Mouse (Mus musculus) cerebellum, adult 8-10 months (tissue): ENCODE data around the gene Tlr9.

Source experiments
- DNase-seq: peaks from one replicate; pipeline ENCODE4 v3.0.0; 2022

The Tlr9 gene

GRCm38 (mm10) chr9:106205713-106206290 is 16.6 kb upstream of the Tlr9 start:
- peak; percentile 29 for DNase-seq

- peak; percentile 16 for DNase-seq
Measured at GRCm38 (mm10) chr9:106206515-106206914, 15.9 kb upstream of the Tlr9 start.

DNA sequence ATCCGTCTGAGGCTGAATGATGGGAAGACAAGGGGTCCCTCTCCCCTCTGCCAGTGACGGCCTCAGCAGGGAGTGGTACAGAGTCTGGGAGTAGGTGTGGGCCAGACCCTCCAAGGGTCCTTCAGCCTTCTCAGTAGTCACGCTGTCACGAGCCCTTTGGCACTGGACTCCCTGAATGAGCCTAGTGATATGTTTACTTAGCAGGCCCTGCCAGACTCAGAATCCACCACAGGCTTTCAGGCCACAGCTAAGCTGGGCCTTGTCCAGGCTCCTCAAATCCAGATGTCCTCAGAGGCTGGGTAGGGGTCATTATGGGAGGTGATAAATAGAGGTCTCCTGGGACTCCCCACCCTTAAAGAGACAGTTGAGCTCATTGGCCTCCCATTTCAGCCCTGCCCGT is 14.2 kb upstream of the Tlr9 start:
- no peak for DNase-seq

DNA sequence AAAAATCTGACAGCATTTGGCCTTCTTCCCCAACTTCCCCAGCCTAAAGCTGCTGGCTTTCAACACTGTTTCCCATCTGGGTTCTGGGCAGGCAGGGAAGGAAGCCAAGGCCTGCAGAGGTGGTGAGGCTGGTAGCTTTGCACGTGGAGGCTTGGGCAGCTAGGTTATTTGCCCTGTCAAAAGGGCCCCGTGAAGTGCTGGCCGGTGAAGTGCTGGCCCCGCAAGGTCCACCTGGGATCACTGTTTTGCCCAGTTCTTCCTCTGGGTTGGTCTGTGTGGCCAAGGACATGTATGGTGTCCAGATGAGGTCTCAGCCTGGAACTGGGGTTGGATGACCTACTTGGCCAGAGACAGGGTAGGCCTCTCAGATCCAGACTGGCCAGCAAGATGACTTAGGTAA is 12.4 kb upstream of the Tlr9 start:
- no peak for DNase-seq

GRCm38 (mm10) chr9:106210853-106211609 is 11.4 kb upstream of the Tlr9 start:
- no peak for DNase-seq

- peak; percentile 87 for DNase-seq
Measured at GRCm38 (mm10) chr9:106211680-106212593, 10.5 kb upstream of the Tlr9 start.

DNA sequence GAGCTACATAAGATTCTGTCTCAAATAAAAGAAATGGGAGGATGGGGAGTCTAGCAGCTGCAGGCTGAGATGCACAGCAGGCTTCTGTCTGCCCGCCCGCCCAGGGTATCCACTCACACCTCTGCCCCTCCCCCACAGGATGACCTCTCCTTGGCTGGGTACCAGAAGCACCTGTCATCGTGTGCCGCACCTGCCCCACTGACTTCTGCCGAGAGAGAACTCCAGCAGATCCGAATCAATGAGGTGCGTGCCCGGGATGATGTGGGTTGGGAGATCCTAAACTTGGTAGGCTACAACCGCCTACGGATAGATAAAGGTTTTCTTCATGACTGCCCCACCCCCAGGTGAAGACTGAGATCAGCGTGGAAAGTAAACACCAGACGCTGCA is 9.8 kb upstream of the Tlr9 start:
- no peak for DNase-seq

- no peak for DNase-seq
Measured at GRCm38 (mm10) chr9:106215341-106216125, 6.9 kb upstream of the Tlr9 start.

DNA sequence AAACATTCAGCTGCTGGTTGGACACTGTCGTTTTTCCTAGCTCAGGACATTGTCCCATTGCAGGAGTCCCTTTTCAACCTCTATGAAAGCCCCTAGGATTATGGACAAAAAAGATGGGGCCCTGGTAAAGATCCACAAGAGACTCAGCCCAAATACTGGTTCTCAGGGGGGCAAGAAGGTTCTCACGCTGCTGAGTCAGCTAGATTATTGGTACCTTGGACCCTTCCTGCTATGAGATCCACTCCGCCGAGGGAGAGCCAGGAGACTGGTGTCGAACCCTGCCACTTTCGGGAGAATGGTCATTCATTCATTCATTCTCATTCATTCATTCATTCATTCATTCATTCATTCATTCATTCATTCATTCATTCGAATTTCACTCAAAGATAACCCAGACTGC is 5.4 kb upstream of the Tlr9 start:
- DNase-seq = no peak

- no peak for DNase-seq
Measured at GRCm38 (mm10) chr9:106220894-106221523, 1.4 kb upstream of the Tlr9 start.

DNA sequence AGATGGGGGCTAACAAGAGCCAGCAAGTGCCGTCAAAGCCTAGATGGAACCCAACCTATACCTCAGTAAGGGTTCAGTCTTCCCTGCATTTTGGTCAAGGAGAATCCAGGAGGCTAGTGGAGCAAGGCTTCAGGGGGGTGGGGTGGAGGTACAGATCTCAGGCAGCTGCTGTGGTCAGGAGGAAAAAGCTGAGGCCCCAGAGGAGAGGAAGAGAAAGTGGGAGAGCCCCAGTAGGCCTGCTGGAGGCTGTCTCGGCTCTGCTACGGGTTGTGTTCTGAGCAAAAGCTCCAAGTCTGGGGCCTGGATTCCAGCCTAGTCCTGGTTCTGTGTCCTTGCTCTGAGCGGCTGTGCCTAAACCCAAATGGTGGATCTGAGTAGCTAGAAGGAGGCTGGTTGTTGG is 596 bp downstream of the Tlr9 start:
- DNase-seq = no peak

DNA sequence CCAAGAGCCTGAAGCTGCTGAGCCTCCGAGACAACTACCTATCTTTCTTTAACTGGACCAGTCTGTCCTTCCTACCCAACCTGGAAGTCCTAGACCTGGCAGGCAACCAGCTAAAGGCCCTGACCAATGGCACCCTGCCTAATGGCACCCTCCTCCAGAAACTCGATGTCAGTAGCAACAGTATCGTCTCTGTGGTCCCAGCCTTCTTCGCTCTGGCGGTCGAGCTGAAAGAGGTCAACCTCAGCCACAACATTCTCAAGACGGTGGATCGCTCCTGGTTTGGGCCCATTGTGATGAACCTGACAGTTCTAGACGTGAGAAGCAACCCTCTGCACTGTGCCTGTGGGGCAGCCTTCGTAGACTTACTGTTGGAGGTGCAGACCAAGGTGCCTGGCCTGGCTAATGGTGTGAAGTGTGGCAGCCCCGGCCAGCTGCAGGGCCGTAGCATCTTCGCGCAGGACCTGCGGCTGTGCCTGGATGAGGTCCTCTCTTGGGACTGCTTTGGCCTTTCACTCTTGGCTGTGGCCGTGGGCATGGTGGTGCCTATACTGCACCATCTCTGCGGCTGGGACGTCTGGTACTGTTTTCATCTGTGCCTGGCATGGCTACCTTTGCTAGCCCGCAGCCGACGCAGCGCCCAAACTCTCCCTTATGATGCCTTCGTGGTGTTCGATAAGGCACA is 3.2 kb downstream of the Tlr9 start:
- no peak for DNase-seq

DNA sequence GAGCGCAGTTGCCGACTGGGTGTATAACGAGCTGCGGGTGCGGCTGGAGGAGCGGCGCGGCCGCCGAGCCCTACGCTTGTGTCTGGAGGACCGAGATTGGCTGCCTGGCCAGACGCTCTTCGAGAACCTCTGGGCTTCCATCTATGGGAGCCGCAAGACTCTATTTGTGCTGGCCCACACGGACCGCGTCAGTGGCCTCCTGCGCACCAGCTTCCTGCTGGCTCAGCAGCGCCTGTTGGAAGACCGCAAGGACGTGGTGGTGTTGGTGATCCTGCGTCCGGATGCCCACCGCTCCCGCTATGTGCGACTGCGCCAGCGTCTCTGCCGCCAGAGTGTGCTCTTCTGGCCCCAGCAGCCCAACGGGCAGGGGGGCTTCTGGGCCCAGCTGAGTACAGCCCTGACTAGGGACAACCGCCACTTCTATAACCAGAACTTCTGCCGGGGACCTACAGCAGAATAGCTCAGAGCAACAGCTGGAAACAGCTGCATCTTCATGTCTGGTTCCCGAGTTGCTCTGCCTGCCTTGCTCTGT is 3.8 kb downstream of the Tlr9 start:
- no peak for DNase-seq

DNA sequence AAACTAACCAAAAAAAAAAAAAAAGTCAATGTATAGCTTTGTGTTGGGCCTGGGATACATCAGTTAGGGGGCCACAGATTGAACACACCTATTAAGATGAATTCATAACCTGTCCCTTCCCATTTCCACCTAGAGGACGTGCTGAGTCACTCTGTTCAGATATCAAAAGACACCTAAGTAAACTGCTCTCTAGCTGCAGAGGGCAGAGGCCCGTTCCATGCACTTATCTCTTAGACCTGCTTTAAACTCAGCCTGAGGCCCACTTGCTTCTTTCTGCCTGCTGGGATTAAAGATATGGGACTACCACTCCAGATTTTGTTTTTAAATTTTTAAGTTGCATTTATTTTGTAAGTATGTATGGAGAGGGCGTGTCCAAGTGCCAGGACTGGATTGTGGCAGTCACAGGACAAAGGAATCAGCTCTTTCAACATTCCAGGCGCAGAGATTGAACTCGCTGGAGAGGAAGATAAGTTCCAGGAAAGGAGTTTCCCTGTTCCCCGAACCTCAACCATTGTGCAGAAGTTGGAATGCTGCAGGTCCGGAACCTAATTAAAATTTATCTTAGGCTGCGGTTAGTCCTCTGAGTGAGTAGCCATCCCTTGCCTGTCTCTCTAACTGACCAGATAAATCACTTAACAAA is 5.5 kb downstream of the Tlr9 start:
- DNase-seq = no peak

- DNase-seq = no peak
Measured at GRCm38 (mm10) chr9:106230051-106230733, 7.8 kb downstream of the Tlr9 start.

- DNase-seq = no peak
Measured at GRCm38 (mm10) chr9:106230734-106231106, 8.3 kb downstream of the Tlr9 start.

DNA sequence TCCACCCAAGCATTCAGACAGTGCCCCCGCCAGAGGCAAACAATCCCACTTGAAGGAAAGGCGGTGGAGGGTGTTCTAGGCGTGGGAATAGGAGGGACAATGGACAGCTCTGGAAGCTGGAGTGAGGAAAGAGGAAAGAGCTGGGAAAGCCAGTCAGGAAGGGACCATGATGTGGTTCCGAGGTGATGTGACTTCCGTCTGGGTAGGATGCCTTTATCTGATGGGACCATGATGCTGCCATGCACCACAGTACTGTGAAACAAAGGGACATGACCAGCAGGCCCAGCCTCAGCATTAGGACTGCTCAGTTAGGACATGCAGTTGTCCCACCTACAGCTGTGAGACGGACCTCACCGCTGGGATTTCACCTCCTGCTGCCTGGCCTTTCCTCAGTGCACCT is 8.8 kb downstream of the Tlr9 start:
- no peak for DNase-seq

- no peak for DNase-seq
Measured at GRCm38 (mm10) chr9:106231816-106232215, 9.4 kb downstream of the Tlr9 start.

DNA sequence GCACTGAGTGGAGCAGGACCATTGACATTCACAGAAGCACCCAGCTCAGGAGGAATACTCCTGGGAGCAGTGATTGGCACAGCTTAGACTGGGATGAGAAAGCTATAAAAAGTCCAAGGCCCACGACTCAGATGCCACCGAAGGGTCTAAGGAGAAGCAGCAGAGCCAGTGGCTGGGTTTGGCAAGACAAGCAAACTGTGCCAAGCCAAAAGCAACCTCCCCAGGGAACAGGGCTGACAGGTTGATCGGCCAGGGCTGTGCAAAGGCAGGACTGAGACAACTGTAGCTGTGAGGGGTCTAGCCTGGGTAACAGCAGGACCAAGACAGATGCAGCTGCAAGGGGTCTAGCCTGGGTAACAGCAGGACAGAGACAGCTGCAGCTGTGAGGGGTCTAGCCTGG is 10.6 kb downstream of the Tlr9 start:
- no peak for DNase-seq

DNA sequence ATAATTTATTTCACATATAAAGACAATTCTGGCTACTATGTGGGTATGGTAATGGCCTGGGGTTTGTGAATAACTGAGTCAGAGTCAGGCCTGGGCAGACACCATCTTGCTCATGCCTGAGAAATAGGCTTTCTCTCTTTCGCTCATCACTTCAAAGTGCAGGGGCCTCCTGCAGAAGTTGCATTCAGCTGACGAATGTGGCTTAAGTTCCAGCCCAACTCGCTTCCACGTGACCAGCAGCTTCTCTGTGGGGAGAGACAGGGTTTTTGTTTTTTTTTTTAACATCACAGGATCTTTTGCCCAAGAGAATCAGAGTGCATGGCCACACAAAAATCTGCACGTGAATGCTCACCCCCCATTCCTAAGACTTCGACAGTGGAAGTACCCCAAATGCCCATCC is 11.6 kb downstream of the Tlr9 start:
- no peak for DNase-seq
